Mouse (Mus musculus): ENCODE measurements around the gene Ube2q2. TPM values are rescaled to one million over a fixed set of nuclear protein-coding genes. Genes with fewer than 3 reads are reported as not detected.

Ube2q2 gene
- polyA plus RNA-seq, 1 experiment, result 11.4 TPM

DNA sequence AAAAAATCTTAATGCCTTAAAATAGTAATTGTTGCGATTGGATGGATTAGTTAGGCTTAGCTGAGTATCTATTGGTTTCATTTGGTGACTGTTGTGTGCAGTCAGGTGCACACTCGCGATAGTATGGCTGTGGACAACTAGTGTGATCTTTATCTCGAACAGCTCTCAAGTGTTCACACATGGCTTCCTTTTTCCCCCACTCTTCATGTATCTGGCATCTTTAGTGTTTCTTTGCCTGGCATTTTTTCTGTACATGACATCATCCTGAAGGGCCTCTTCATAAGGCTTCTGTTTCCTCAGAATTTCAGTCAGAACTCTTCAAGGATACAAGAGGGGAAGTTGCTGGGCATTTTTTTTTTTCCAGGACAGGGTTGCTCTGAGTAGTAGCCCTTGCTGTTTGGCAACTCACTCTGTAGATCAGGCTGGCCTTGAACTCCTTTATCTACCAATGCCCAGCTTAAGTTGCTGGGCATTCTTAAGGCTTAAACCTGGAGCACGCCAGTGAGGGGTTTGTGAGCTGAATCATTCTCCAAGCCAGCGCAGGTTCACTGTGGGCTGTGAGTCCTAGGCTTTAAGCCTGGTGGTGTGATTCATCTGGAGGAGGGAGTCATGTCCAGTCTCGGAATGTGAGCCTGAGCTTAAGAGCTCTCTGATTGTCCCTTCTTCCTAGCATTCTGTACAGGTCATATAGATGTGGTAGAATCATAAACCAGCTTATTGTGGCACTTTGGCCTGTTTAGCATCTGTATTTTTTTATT lies 22.2 kb downstream of the Ube2q2 start:
- Histone ChIP-seq H3K36me3 (replicated peaks; ENCODE audit: low read length) (peaks cover 88% of the 10 kb centered on the region), H3K9me3 (no peaks in the 10 kb centered on the region), H3K4me1 (peaks cover 44% of the 10 kb centered on the region), H3K27me3 (replicated peaks) (no peaks in the 10 kb centered on the region), H3K4me3 (replicated peaks) (no peak overlapping the region)
- no peak for TF ChIP-seq GATA1 (IDR thresholded peaks at IDR 0.05; ENCODE audit: borderline replicate concordance, low read length)
- TF ChIP-seq FLI1 (IDR thresholded peaks at IDR 0.05; ENCODE audit: low read length), result no peak

DNA sequence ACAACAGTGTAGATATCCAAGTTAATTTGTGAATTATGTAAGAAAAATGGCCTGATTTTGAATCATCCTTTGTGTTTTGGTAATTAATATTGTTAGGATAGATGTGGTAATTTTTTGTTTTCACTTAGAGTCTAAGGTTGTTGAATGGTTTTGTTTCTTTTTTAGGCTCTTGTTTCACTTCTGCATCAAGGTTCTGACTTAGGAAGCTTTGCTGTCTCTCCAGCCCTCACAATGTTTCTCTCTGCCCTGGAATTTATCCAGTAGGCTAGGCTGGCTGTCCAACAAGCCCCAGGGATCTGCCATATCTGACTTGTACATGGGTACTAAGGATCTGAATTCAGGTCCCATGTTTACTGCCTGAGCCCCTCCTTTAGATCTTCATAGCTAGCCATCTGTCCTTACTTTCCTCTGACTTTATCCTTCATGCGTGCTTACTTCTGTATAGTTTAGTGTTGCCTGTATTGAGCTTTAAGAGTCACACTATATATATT lies 23.6 kb downstream of the Ube2q2 start:
- no peaks in the 10 kb centered on the region for H3K9me3 ChIP-seq
- peaks cover 33% of the 10 kb centered on the region for H3K4me1 ChIP-seq
- no peaks in the 10 kb centered on the region for H3K27me3 ChIP-seq (replicated peaks)
- peaks cover 83% of the 10 kb centered on the region for H3K36me3 ChIP-seq (replicated peaks; ENCODE audit: low read length)
- no peak overlapping the region for H3K4me3 ChIP-seq (replicated peaks)
- TF ChIP-seq GATA1 (IDR thresholded peaks at IDR 0.05; ENCODE audit: borderline replicate concordance, low read length), result no peak
- no peak for TF ChIP-seq FLI1 (IDR thresholded peaks at IDR 0.05; ENCODE audit: low read length)

DNA sequence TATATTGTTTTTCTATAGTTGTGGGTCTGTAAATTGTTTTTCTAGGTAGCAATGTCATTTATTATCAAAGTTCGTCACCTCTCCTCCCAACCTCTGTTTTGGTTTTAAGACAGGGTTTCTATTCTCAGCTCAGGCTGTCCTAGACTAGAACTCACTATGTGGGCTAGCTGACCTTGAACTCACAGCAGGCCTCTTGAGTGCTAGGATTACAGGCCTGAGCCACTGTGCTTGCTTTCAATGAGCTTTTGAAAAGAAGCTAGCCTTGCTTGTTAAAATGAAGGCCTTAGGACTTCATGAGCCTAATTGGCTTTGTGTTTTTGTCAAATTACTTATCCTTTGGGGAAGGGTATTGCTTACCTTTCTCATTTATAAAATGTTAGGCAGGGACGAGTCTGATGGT lies 25.6 kb downstream of the Ube2q2 start:
- Histone ChIP-seq H3K4me3 (replicated peaks) (no peak overlapping the region), H3K9me3 (no peaks in the 10 kb centered on the region), H3K27me3 (replicated peaks) (no peaks in the 10 kb centered on the region), H3K36me3 (replicated peaks; ENCODE audit: low read length) (peaks cover 79% of the 10 kb centered on the region), H3K4me1 (peaks cover 37% of the 10 kb centered on the region)
- TF ChIP-seq FLI1 (IDR thresholded peaks at IDR 0.05; ENCODE audit: low read length) (no peak), GATA1 (IDR thresholded peaks at IDR 0.05; ENCODE audit: borderline replicate concordance, low read length) (no peak)

- TF ChIP-seq GATA1 (IDR thresholded peaks at IDR 0.05; ENCODE audit: borderline replicate concordance, low read length) (no peak), FLI1 (IDR thresholded peaks at IDR 0.05; ENCODE audit: low read length) (no peak)
- no peaks in the 10 kb centered on the region for H3K9me3 ChIP-seq
- no peaks in the 10 kb centered on the region for H3K27me3 ChIP-seq (replicated peaks)
- peaks cover 74% of the 10 kb centered on the region for H3K36me3 ChIP-seq (replicated peaks; ENCODE audit: low read length)
- no peaks in the 10 kb centered on the region; the same call in 1 of the 2 replicates for H3K4me1 ChIP-seq
- no peak overlapping the region for H3K4me3 ChIP-seq (replicated peaks)
Observed at GRCm38 (mm10) chr9:55195876-55196275, 47.2 kb downstream of the Ube2q2 start.

DNA sequence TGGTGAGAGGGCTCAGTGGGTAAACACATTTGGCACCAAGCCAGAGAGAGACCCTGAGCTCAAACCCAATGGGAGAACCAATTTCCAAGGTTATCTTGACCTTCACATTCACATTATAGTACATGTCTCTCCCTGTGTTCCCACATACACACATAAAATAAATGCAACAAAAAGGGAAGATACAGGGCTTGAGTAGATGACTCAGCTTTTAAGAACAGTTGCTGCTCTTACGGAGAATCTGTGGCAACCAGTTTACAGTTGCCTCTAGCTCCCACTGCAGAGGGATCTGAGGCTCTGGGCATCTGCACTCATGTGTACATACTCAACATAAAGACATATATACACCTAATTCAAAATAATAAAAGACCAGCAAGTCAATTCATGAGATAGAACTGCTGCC lies 49.6 kb downstream of the Ube2q2 start:
- H3K4me1 ChIP-seq, result no peaks in the 10 kb centered on the region; the same call in 1 of the 2 replicates
- H3K27me3 ChIP-seq (replicated peaks), result no peaks in the 10 kb centered on the region
- H3K9me3 ChIP-seq, result no peaks in the 10 kb centered on the region
- no peak overlapping the region for H3K4me3 ChIP-seq (replicated peaks)
- H3K36me3 ChIP-seq (replicated peaks; ENCODE audit: low read length), result peaks cover 70% of the 10 kb centered on the region
- TF ChIP-seq FLI1 (IDR thresholded peaks at IDR 0.05; ENCODE audit: low read length), result no peak
- TF ChIP-seq GATA1 (IDR thresholded peaks at IDR 0.05; ENCODE audit: borderline replicate concordance, low read length), result no peak

DNA sequence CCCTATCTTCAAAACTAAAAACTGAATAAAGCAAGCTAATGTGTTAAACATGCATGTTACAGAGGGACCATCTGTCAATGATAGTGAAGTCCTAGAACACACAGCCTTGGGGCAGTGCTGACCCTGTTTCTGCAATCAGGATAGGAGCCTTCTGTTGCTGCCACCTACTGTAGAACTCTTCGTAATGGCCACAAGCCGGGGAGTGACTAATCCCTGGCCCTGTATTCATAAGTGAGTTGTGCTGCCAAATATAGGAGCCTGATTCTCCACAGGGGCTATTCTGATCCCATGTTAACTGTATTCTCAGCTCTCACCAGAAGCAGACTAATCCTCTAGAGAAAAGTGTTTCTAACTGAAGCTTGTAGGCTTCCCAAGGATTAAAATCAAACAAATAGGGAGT lies 50.7 kb downstream of the Ube2q2 start:
- peaks cover 66% of the 10 kb centered on the region for H3K36me3 ChIP-seq (replicated peaks; ENCODE audit: low read length)
- TF ChIP-seq GATA1 (IDR thresholded peaks at IDR 0.05; ENCODE audit: borderline replicate concordance, low read length) (no peak), FLI1 (IDR thresholded peaks at IDR 0.05; ENCODE audit: low read length) (no peak)
- no peaks in the 10 kb centered on the region; the same call in 1 of the 2 replicates for H3K4me1 ChIP-seq
- no peaks in the 10 kb centered on the region for H3K9me3 ChIP-seq
- no peaks in the 10 kb centered on the region for H3K27me3 ChIP-seq (replicated peaks)
- H3K4me3 ChIP-seq (replicated peaks), result no peak overlapping the region

- H3K36me3 ChIP-seq (replicated peaks; ENCODE audit: low read length), result peaks cover 53% of the 10 kb centered on the region
Observed at GRCm38 (mm10) chr9:55208458-55208789, 59.8 kb downstream of the Ube2q2 start.

GRCm38 (mm10) chr9:55208790-55209481 lies 60.3 kb downstream of the Ube2q2 start, which contains the start of gene Fbxo22:
Gene Fbxo22 (plus strand): TSS chr9:55208925.
- TF ChIP-seq FLI1 (IDR thresholded peaks at IDR 0.05; ENCODE audit: low read length), result peak; percentile 94; the same call in 1 of the 2 replicates
- TF ChIP-seq GATA1 (IDR thresholded peaks at IDR 0.05; ENCODE audit: borderline replicate concordance, low read length), result no peak
- H3K9me3 ChIP-seq, result peaks cover 2% of the 10 kb centered on the region; the same call in 1 of the 2 replicates
- H3K36me3 ChIP-seq (replicated peaks; ENCODE audit: low read length), result peaks cover 55% of the 10 kb centered on the region
- no peaks in the 10 kb centered on the region for H3K27me3 ChIP-seq (replicated peaks)
- H3K4me1 ChIP-seq, result peaks cover 38% of the 10 kb centered on the region
- peak within 1 kb of the TSS; percentile 98 for H3K4me3 ChIP-seq (replicated peaks)

More at GRCm38 (mm10) chr9:55208458-55208789, 59.8 kb downstream of the Ube2q2 start:
- TF ChIP-seq GATA1 (IDR thresholded peaks at IDR 0.05; ENCODE audit: borderline replicate concordance, low read length) (no peak), FLI1 (IDR thresholded peaks at IDR 0.05; ENCODE audit: low read length) (no peak)
- Histone ChIP-seq H3K4me1 (peaks cover 38% of the 10 kb centered on the region), H3K9me3 (peaks cover 2% of the 10 kb centered on the region; the same call in 1 of the 2 replicates), H3K27me3 (replicated peaks) (no peaks in the 10 kb centered on the region), H3K4me3 (replicated peaks) (peak overlapping the region; percentile 98)

DNA sequence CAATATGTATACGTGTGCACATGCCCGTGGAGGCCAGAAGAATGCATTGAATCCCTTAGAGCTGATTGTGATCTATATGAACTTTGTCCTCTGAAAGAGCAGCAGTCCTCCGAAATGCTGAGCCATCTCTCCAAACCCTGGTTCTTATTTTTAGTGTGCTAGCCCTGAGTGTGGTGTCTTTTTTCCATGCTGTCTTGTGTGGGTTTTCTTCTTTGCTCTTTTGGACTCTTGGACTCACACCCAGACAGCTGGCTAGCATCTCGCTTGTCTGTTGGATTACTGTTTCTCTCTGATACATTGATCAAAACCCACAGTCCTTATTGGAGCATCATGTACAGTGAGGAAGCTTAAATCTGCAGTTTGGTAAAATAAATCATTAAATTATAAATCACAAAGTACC lies 63.0 kb downstream of the Ube2q2 start:
- Histone ChIP-seq H3K27me3 (replicated peaks) (no peaks in the 10 kb centered on the region), H3K4me1 (peaks cover 46% of the 10 kb centered on the region), H3K9me3 (peaks cover 2% of the 10 kb centered on the region; the same call in 1 of the 2 replicates), H3K36me3 (replicated peaks; ENCODE audit: low read length) (peaks cover 61% of the 10 kb centered on the region), H3K4me3 (replicated peaks) (no peak overlapping the region)
- TF ChIP-seq GATA1 (IDR thresholded peaks at IDR 0.05; ENCODE audit: borderline replicate concordance, low read length), result no peak
- no peak for TF ChIP-seq FLI1 (IDR thresholded peaks at IDR 0.05; ENCODE audit: low read length)

GRCm38 (mm10) chr9:55213396-55213795 lies 64.7 kb downstream of the Ube2q2 start:
- peaks cover 72% of the 10 kb centered on the region for H3K36me3 ChIP-seq (replicated peaks; ENCODE audit: low read length)
- H3K4me3 ChIP-seq (replicated peaks), result no peak overlapping the region
- peaks cover 2% of the 10 kb centered on the region; the same call in 1 of the 2 replicates for H3K9me3 ChIP-seq
- TF ChIP-seq GATA1 (IDR thresholded peaks at IDR 0.05; ENCODE audit: borderline replicate concordance, low read length), result no peak
- no peaks in the 10 kb centered on the region for H3K27me3 ChIP-seq (replicated peaks)
- H3K4me1 ChIP-seq, result peaks cover 44% of the 10 kb centered on the region

Measured in megakaryocyte, embryonic 14.5 days (primary cell).